In genomic region chr2:25034994-25035393, GRCm38 (mm10) we compare ENCODE assay signal across 26 mouse cellular contexts. TPM values are rescaled to one million over a fixed set of nuclear protein-coding genes. Genes with fewer than 3 reads are reported as not detected.
"Had no signal": no experiment of that assay in that cellular context is flagged by ENCODE, and none has a peak within 500 bp of the region (broad histone marks: within the 10 kb centered on the region; RNA-seq: fewer than 3 reads in every experiment).

No protein-coding gene starts in this region.

- H3K27me3 ChIP-seq: liver, embryonic 13.5 days; midbrain, embryonic 13.5 days; neural tube, embryonic 13.5 days had no signal

- H3K4me3 ChIP-seq: left cerebral cortex, adult 2 months; liver, embryonic 13.5 days; midbrain, embryonic 10.5 days; midbrain, embryonic 13.5 days; neural tube, embryonic 13.5 days had no signal

- H3K4me1 ChIP-seq: liver, embryonic 13.5 days; midbrain, embryonic 10.5 days; midbrain, embryonic 13.5 days; neural tube, embryonic 13.5 days had no signal

- H3K27ac ChIP-seq: left cerebral cortex, adult 2 months; liver, embryonic 13.5 days; midbrain, embryonic 10.5 days; midbrain, embryonic 13.5 days; neural tube, embryonic 13.5 days had no signal

- H3K36me3 ChIP-seq: midbrain, embryonic 10.5 days; midbrain, embryonic 13.5 days; neural tube, embryonic 13.5 days had no signal

- ATAC-seq: midbrain, embryonic 13.5 days had no signal

- DNase-seq: kidney, adult 18-20 months; kidney, postnatal 10 days; kidney, postnatal 36 days; layer of hippocampus, postnatal 36 days; liver, embryonic 13.5 days; lung, adult 2 months; lung, postnatal 14 days; lung, postnatal 4 days; retina, postnatal 1 day; right cerebral cortex, postnatal 25 days; thymus, adult 2 months; thymus, postnatal 14 days; thymus, postnatal 4 days had no signal

- H3K4me2 ChIP-seq: liver, embryonic 13.5 days; midbrain, embryonic 13.5 days; neural tube, embryonic 13.5 days had no signal

- H3K9me3 ChIP-seq: liver, embryonic 13.5 days; midbrain, embryonic 10.5 days; midbrain, embryonic 13.5 days; neural tube, embryonic 13.5 days had no signal

- H3K9ac ChIP-seq: liver, embryonic 13.5 days; midbrain, embryonic 13.5 days; neural tube, embryonic 13.5 days had no signal

RNA-seq across cellular contexts. Expression of gene Entpd8, which starts 45.1 kb away (rescaled TPM):
- total RNA-seq: layer of hippocampus, adult 8-10 months; layer of hippocampus, postnatal 10 days; layer of hippocampus, postnatal 36 days; left cerebral cortex, adult 2 months; left cerebral cortex, postnatal 10 days; left cerebral cortex, postnatal 36 days; megakaryocyte progenitor cell, adult 5-6 weeks; midbrain, postnatal 0 days; neutrophil, adult 5-6 weeks had no signal
- polyA plus RNA-seq: limb, embryonic 11.5 days; midbrain, embryonic 10.5 days; midbrain, embryonic 13.5 days; midbrain, postnatal 0 days; neural tube, embryonic 13.5 days had no signal

RNA-seq across cellular contexts. Expression of gene Noxa1, which starts 60.0 kb away (rescaled TPM):
- total RNA-seq: layer of hippocampus, adult 8-10 months; layer of hippocampus, postnatal 10 days; layer of hippocampus, postnatal 36 days; left cerebral cortex, adult 2 months; left cerebral cortex, postnatal 10 days; left cerebral cortex, postnatal 36 days; liver, adult 2 months; megakaryocyte progenitor cell, adult 5-6 weeks; midbrain, postnatal 0 days; neutrophil, adult 5-6 weeks had no signal
- polyA plus RNA-seq: midbrain, embryonic 10.5 days; midbrain, postnatal 0 days; neural tube, embryonic 13.5 days had no signal
